Mouse (Mus musculus): ENCODE data around the gene Fam228a. TPM values are rescaled to one million over a fixed set of nuclear protein-coding genes. Genes with fewer than 3 reads are reported as not detected.

Fam228a gene
- polyA plus RNA-seq (2017; shearing (Covaris generic)): not detected

GRCm38 (mm10) chr12:4738031-4738576 is at the start of gene Fam228a:
Fam228a (minus strand) TSS chr12:4738430.

GRCm38 (mm10) chr12:4768492-4769332 is 30.5 kb upstream of the Fam228a start, which contains the start of the genes Pfn4 and Fam228b:
Pfn4 (plus strand) TSS chr12:4769022.
Fam228b (minus strand) TSS chr12:4769267.

Other genes with a start within 250 kb of the Fam228a start
- 40.6 TPM for gene Itsn2, start 145.8 kb downstream of the Fam228a start, polyA plus RNA-seq (2017; shearing (Covaris generic))
- not detected for gene Gm3625, start 145.5 kb downstream of the Fam228a start, polyA plus RNA-seq (2017; shearing (Covaris generic))
- gene Pfn4, start 30.6 kb upstream of the Fam228a start, polyA plus RNA-seq (2017; shearing (Covaris generic)): not detected
- not detected for gene Fam228b, start 30.8 kb upstream of the Fam228a start, polyA plus RNA-seq (2017; shearing (Covaris generic))
- 400 TPM for gene Sf3b6, start 79.1 kb upstream of the Fam228a start, polyA plus RNA-seq (2017; shearing (Covaris generic))
- not detected for gene Fkbp1b, start 103.2 kb upstream of the Fam228a start, polyA plus RNA-seq (2017; shearing (Covaris generic))
- 12.1 TPM for gene Wdcp, start 104.9 kb upstream of the Fam228a start, polyA plus RNA-seq (2017; shearing (Covaris generic))
- 0.43 TPM for gene Mfsd2b, start 135.9 kb upstream of the Fam228a start, polyA plus RNA-seq (2017; shearing (Covaris generic))
- 17.1 TPM for gene Ubxn2a, start 169.3 kb upstream of the Fam228a start, polyA plus RNA-seq (2017; shearing (Covaris generic))
- 9.2 TPM for gene Atad2b, start 178.9 kb upstream of the Fam228a start, polyA plus RNA-seq (2017; shearing (Covaris generic))